Mouse (Mus musculus): ENCODE measurements around the gene Phyhd1. TPM values are rescaled to one million over a fixed set of nuclear protein-coding genes. Genes with fewer than 3 reads are reported as not detected.
A peak's percentile ranks its signal among the peaks of the same experiment; 100 is the strongest.

Gene Phyhd1
- total RNA-seq (2015): 3.3 and 3.8 TPM in 2 replicates
- total RNA-seq (2017): 1.3 and 1.8 TPM in 2 replicates

- ATAC-seq (ENCODE audit: poor library complexity, severe bottlenecking): no peak
Observed at GRCm38 (mm10) chr2:30265767-30266253, at the start of gene Phyhd1. Phyhd1 (plus strand) TSS chr2:30266203.

GRCm38 (mm10) chr2:30216293-30216692 lies 49.7 kb upstream of the Phyhd1 start:
- no peak for ATAC-seq (ENCODE audit: poor library complexity, severe bottlenecking)

GRCm38 (mm10) chr2:30235593-30235992 lies 30.4 kb upstream of the Phyhd1 start:
- no peak for ATAC-seq (ENCODE audit: poor library complexity, severe bottlenecking)

- no peak for ATAC-seq (ENCODE audit: poor library complexity, severe bottlenecking)
Observed at GRCm38 (mm10) chr2:30236426-30237198, 29.4 kb upstream of the Phyhd1 start.

GRCm38 (mm10) chr2:30237199-30237880 lies 28.7 kb upstream of the Phyhd1 start, which contains the start of gene Lrrc8a:
Lrrc8a (plus strand) TSS chr2:30237715.
- peak; percentile 94 for ATAC-seq (ENCODE audit: poor library complexity, severe bottlenecking)

- ATAC-seq (ENCODE audit: poor library complexity, severe bottlenecking): peak; percentile 17
Observed at GRCm38 (mm10) chr2:30237881-30238280, 28.1 kb upstream of the Phyhd1 start.

- ATAC-seq (ENCODE audit: poor library complexity, severe bottlenecking): no peak
Observed at GRCm38 (mm10) chr2:30238906-30239465, 27.0 kb upstream of the Phyhd1 start.

- ATAC-seq (ENCODE audit: poor library complexity, severe bottlenecking): no peak
Observed at GRCm38 (mm10) chr2:30239777-30240176, 26.2 kb upstream of the Phyhd1 start.

GRCm38 (mm10) chr2:30240267-30240666 lies 25.7 kb upstream of the Phyhd1 start, which contains the start of gene Gm28035:
Gm28035 (plus strand) TSS chr2:30240567.
- no peak for ATAC-seq (ENCODE audit: poor library complexity, severe bottlenecking)

GRCm38 (mm10) chr2:30242509-30242908 lies 23.5 kb upstream of the Phyhd1 start:
- ATAC-seq (ENCODE audit: poor library complexity, severe bottlenecking): no peak

GRCm38 (mm10) chr2:30243391-30243790 lies 22.6 kb upstream of the Phyhd1 start:
- no peak for ATAC-seq (ENCODE audit: poor library complexity, severe bottlenecking)

GRCm38 (mm10) chr2:30244595-30245178 lies 21.3 kb upstream of the Phyhd1 start:
- no peak for ATAC-seq (ENCODE audit: poor library complexity, severe bottlenecking)

GRCm38 (mm10) chr2:30247036-30247435 lies 19.0 kb upstream of the Phyhd1 start:
- ATAC-seq (ENCODE audit: poor library complexity, severe bottlenecking): no peak

- ATAC-seq (ENCODE audit: poor library complexity, severe bottlenecking): no peak
Observed at GRCm38 (mm10) chr2:30247681-30248080, 18.3 kb upstream of the Phyhd1 start.

GRCm38 (mm10) chr2:30249182-30249581 lies 16.8 kb upstream of the Phyhd1 start:
- no peak for ATAC-seq (ENCODE audit: poor library complexity, severe bottlenecking)

- no peak for ATAC-seq (ENCODE audit: poor library complexity, severe bottlenecking)
Observed at GRCm38 (mm10) chr2:30250166-30251128, 15.6 kb upstream of the Phyhd1 start.

GRCm38 (mm10) chr2:30251417-30252104 lies 14.4 kb upstream of the Phyhd1 start:
- peak; percentile 95 for ATAC-seq (ENCODE audit: poor library complexity, severe bottlenecking)

- no peak for ATAC-seq (ENCODE audit: poor library complexity, severe bottlenecking)
Observed at GRCm38 (mm10) chr2:30252521-30252920, 13.5 kb upstream of the Phyhd1 start.

GRCm38 (mm10) chr2:30253809-30254208 lies 12.2 kb upstream of the Phyhd1 start:
- no peak for ATAC-seq (ENCODE audit: poor library complexity, severe bottlenecking)

All from megakaryocyte, adult 5-6 weeks (primary cell).